Comparison of ENCODE assay signal across 26 mouse cellular contexts in the genomic region with DNA sequence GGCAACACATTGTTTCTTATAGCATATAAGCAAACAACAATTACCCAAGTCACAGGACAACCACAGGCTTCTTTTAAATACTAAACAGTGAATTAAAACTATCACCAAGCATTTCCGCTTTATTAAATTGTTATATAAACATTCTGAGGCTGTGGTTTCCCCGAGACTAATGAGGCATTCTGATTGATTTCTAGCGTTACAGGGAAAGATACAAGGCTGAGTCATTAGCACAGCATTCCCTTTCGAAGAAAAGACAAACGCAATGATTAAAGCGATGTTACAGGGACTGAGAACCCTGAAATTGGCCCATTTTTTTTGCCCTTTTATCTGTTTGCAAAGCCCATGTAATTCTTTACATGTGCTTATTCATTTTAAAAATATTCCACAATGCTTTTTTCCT. TPM values are rescaled to one million over a fixed set of nuclear protein-coding genes. Genes with fewer than 3 reads are reported as not detected.
DNase-seq lines count a peak whose midpoint lies in the region; ATAC-seq lines count a peak whose summit lies in the region.
"Had no signal": no experiment of that assay in that cellular context is flagged by ENCODE, and none has a peak within 500 bp of the region (broad histone marks: within the 10 kb centered on the region; RNA-seq: fewer than 3 reads in every experiment).

No protein-coding gene starts in this region.

- no peaks in the 10 kb centered on the region for H3K9me3 ChIP-seq in embryonic facial prominence, embryonic 11.5 days (replicated peaks; ENCODE audit: control insufficient read depth, low read length)
- H3K9me3 ChIP-seq in embryonic facial prominence, embryonic 10.5 days: no peaks in the 10 kb centered on the region
- H3K9me3 ChIP-seq in embryonic facial prominence, embryonic 12.5 days: no peaks in the 10 kb centered on the region
- H3K9me3 ChIP-seq in embryonic facial prominence, embryonic 14.5 days (ENCODE audit: control insufficient read depth, low read length): no peaks in the 10 kb centered on the region
- H3K9me3 ChIP-seq: embryonic facial prominence, embryonic 15.5 days; forebrain, embryonic 13.5 days; forebrain, embryonic 15.5 days; G1E had no signal

- H3K4me2 ChIP-seq in embryonic facial prominence, embryonic 11.5 days (ENCODE audit: low read depth, low read length): no peak overlapping the region
- no peak overlapping the region for H3K4me2 ChIP-seq in embryonic facial prominence, embryonic 12.5 days (replicated peaks)
- H3K4me2 ChIP-seq in embryonic facial prominence, embryonic 14.5 days (ENCODE audit: low read depth, low read length): no peak overlapping the region
- H3K4me2 ChIP-seq: embryonic facial prominence, embryonic 15.5 days; forebrain, embryonic 13.5 days; forebrain, embryonic 15.5 days had no signal

- no peak overlapping the region for H3K27ac ChIP-seq in embryonic facial prominence, embryonic 11.5 days (replicated peaks; ENCODE audit: low read depth, low read length)
- no peak overlapping the region for H3K27ac ChIP-seq in embryonic facial prominence, embryonic 10.5 days (replicated peaks)
- peak overlapping the region; percentile 18; the same call in 1 of the 2 replicates for H3K27ac ChIP-seq in embryonic facial prominence, embryonic 12.5 days
- H3K27ac ChIP-seq in embryonic facial prominence, embryonic 14.5 days (replicated peaks; ENCODE audit: low read depth, low read length): 0 out of 2 replicates have a peak overlapping the region, but pooled peaks have one; percentile 1
- H3K27ac ChIP-seq: embryonic facial prominence, embryonic 15.5 days; forebrain, embryonic 13.5 days; forebrain, embryonic 15.5 days had no signal

- DNase-seq in embryonic facial prominence, embryonic 11.5 days (ENCODE audit: low spot score): peak; percentile 17
- DNase-seq in embryonic facial prominence, embryonic 10.5 days (ENCODE audit: low spot score): no peak
- DNase-seq in Muller cell, postnatal 12 days (ENCODE audit: inconsistent ontology term): peak; percentile 93
- DNase-seq in embryonic facial prominence, embryonic 14.5 days (ENCODE audit: low spot score): peak; percentile 32
- DNase-seq in right cerebral cortex, postnatal 36 days (ENCODE audit: low spot score in 2 of 2): no peak
- no peak for DNase-seq in retina, postnatal 1 day
- DNase-seq in thymus, postnatal 36 days: no peak
- DNase-seq: adrenal gland, adult 8-10 months; adrenal gland, postnatal 14 days; adrenal gland, postnatal 36 days; B cell, adult 2 months; cerebellum, adult 11-12 months; cerebellum, adult 2 months; cerebellum, adult 9-10 months; cerebellum, postnatal 10 days; cerebellum, postnatal 25 days; forebrain, postnatal 0 days had no signal

- no peaks in the 10 kb centered on the region for H3K27me3 ChIP-seq in embryonic facial prominence, embryonic 11.5 days (ENCODE audit: control insufficient read depth, insufficient read depth, low read length)
- no peaks in the 10 kb centered on the region for H3K27me3 ChIP-seq in embryonic facial prominence, embryonic 10.5 days (replicated peaks; ENCODE audit: low read depth, poor library complexity, severe bottlenecking)
- H3K27me3 ChIP-seq in embryonic facial prominence, embryonic 12.5 days: no peaks in the 10 kb centered on the region
- no peaks in the 10 kb centered on the region for H3K27me3 ChIP-seq in embryonic facial prominence, embryonic 14.5 days (replicated peaks; ENCODE audit: control insufficient read depth, insufficient read depth, low read length)
- H3K27me3 ChIP-seq: CH12.LX; embryonic facial prominence, embryonic 15.5 days; forebrain, embryonic 13.5 days; forebrain, embryonic 15.5 days; Patski had no signal

- no peak overlapping the region for H3K4me3 ChIP-seq in embryonic facial prominence, embryonic 11.5 days (ENCODE audit: low read depth, low read length)
- H3K4me3 ChIP-seq in embryonic facial prominence, embryonic 10.5 days: no peak overlapping the region
- no peak overlapping the region for H3K4me3 ChIP-seq in embryonic facial prominence, embryonic 12.5 days
- H3K4me3 ChIP-seq in embryonic facial prominence, embryonic 14.5 days (ENCODE audit: low read depth, low read length): no peak overlapping the region
- H3K4me3 ChIP-seq: embryonic facial prominence, embryonic 15.5 days; forebrain, embryonic 13.5 days; forebrain, embryonic 15.5 days had no signal

- no peaks in the 10 kb centered on the region for H3K4me1 ChIP-seq in embryonic facial prominence, embryonic 11.5 days (ENCODE audit: control insufficient read depth, insufficient read depth, low read length)
- H3K4me1 ChIP-seq in embryonic facial prominence, embryonic 10.5 days: 0 out of 2 replicates have a peak, but pooled peaks cover 2% of the 10 kb centered on the region
- peaks cover 14% of the 10 kb centered on the region; the same call in 1 of the 2 replicates for H3K4me1 ChIP-seq in embryonic facial prominence, embryonic 12.5 days
- H3K4me1 ChIP-seq in embryonic facial prominence, embryonic 14.5 days (ENCODE audit: control insufficient read depth, insufficient read depth, low read length): peaks cover 6% of the 10 kb centered on the region; the same call in 1 of the 2 replicates
- H3K4me1 ChIP-seq: forebrain, embryonic 13.5 days; forebrain, embryonic 15.5 days had no signal

- no peaks in the 10 kb centered on the region; the same call in none of the 2 replicates for H3K36me3 ChIP-seq in embryonic facial prominence, embryonic 11.5 days (replicated peaks; ENCODE audit: control insufficient read depth, insufficient read depth, low read depth, low read length)
- peaks cover 87% of the 10 kb centered on the region for H3K36me3 ChIP-seq in embryonic facial prominence, embryonic 10.5 days (replicated peaks)
- peaks cover 41% of the 10 kb centered on the region for H3K36me3 ChIP-seq in embryonic facial prominence, embryonic 12.5 days
- peaks cover 62% of the 10 kb centered on the region for H3K36me3 ChIP-seq in embryonic facial prominence, embryonic 14.5 days (ENCODE audit: control insufficient read depth, insufficient read depth, low read length)

- H3K9ac ChIP-seq in embryonic facial prominence, embryonic 11.5 days (replicated peaks; ENCODE audit: low read length): no peak overlapping the region
- no peak overlapping the region for H3K9ac ChIP-seq in embryonic facial prominence, embryonic 12.5 days
- no peak overlapping the region for H3K9ac ChIP-seq in embryonic facial prominence, embryonic 14.5 days (ENCODE audit: low read depth, low read length)
- H3K9ac ChIP-seq: embryonic facial prominence, embryonic 15.5 days; forebrain, embryonic 13.5 days; forebrain, embryonic 15.5 days; forebrain, postnatal 0 days had no signal

- ATAC-seq in embryonic facial prominence, embryonic 11.5 days (replicated peaks; ENCODE audit: insufficient number of reproducible peaks, low FRiP score, low TSS enrichment, low read depth): no peak
- no peak for ATAC-seq in embryonic facial prominence, embryonic 12.5 days (ENCODE audit: insufficient number of reproducible peaks, insufficient read depth, low FRiP score, low TSS enrichment)
- no peak for ATAC-seq in embryonic facial prominence, embryonic 14.5 days (ENCODE audit: low read depth)
- ATAC-seq: activated CD4-positive, CD25-positive, alpha-beta regulatory T cell, adult 4 months; CD4-positive, CD25-positive, alpha-beta regulatory T cell, adult 4 months; forebrain, embryonic 13.5 days; forebrain, embryonic 15.5 days; forebrain, postnatal 0 days; Patski had no signal

- 61% methylated on average over 6 of the region's 6 CpGs for WGBS in embryonic facial prominence, embryonic 11.5 days
- WGBS in embryonic facial prominence, embryonic 10.5 days: 72% methylated on average over 6 of the region's 6 CpGs
- WGBS in embryonic facial prominence, embryonic 12.5 days: 54% methylated on average over 6 of the region's 6 CpGs
- whole genome bisulfite sequencing in embryonic facial prominence, embryonic 14.5 days: 56% methylated on average over 6 of the region's 6 CpGs

RNA-seq across cellular contexts. Expression of a gene that starts 12.1 kb away (rescaled TPM):
- polyA plus RNA-seq in embryonic facial prominence, embryonic 11.5 days (2014; fragmentation: Nextera tagmentation; extraction: Ambion mirVana): 38.9 and 41.9 TPM in 2 replicates
- polyA plus RNA-seq in embryonic facial prominence, embryonic 10.5 days (2016; fragmentation: Nextera tagmentation; extraction: Ambion mirVana): 28.5 and 29.1 TPM in 2 replicates
- 39.0 and 40.6 TPM in 2 replicates for polyA plus RNA-seq in embryonic facial prominence, embryonic 12.5 days (2016; fragmentation: Nextera tagmentation; extraction: Ambion mirVana)
- polyA plus RNA-seq in embryonic facial prominence, embryonic 14.5 days (2014; fragmentation: Nextera tagmentation; extraction: Ambion mirVana): 25.7 and 28.5 TPM in 2 replicates

Comparison
In these comparisons a context has a peak if more than half of its experiments do, and no peak if none do; other contexts are left out.
1. DNase-seq: peak in embryonic facial prominence, embryonic 11.5 days (single experiment), Muller cell, postnatal 12 days (single experiment) and embryonic facial prominence, embryonic 14.5 days (single experiment); none in embryonic facial prominence, embryonic 10.5 days (single experiment), right cerebral cortex, postnatal 36 days (0 of 2), retina, postnatal 1 day (single experiment) and thymus, postnatal 36 days (0 of 2).
2. H3K27ac ChIP-seq: peak in embryonic facial prominence, embryonic 12.5 days (single experiment) and embryonic facial prominence, embryonic 14.5 days (single experiment); none in embryonic facial prominence, embryonic 11.5 days (single experiment) and embryonic facial prominence, embryonic 10.5 days (single experiment).